Mouse (Mus musculus) adrenal gland, postnatal 25 days (tissue): ENCODE data around the gene Zfp275. TPM values are rescaled to one million over a fixed set of nuclear protein-coding genes. Genes with fewer than 3 reads are reported as not detected.

ENCODE experiments used
- total RNA-seq: library from RNA; stranded (reverse); gene quantifications from 2 replicates; pipeline ENCODE4 v1.2.3, GENCODE M21; 2021

Gene Zfp275
- total RNA-seq, 1 experiment from 2014 or later: 27.0 TPM

Other genes starting within 250 kb of the Zfp275 start
- 1.4 and 2.2 TPM in 2 replicates for gene Xlr3a, start 245.5 kb upstream of the Zfp275 start, total RNA-seq
- 0.18 TPM in 1 of 2 replicates, not detected in the other for gene Gm14685, start 225.6 kb upstream of the Zfp275 start, total RNA-seq
- not detected in 2 replicates for gene Xlr5b, start 193.8 kb upstream of the Zfp275 start, total RNA-seq
- gene DXBay18, start 193.2 kb upstream of the Zfp275 start, total RNA-seq: not detected in 2 replicates
- gene Spin2d, start 165.6 kb upstream of the Zfp275 start, total RNA-seq: not detected in 2 replicates
- gene Xlr3b, start 150.4 kb upstream of the Zfp275 start, total RNA-seq: 4.1 and 5.9 TPM in 2 replicates
- not detected in 2 replicates for gene Xlr4b, start 128.3 kb upstream of the Zfp275 start, total RNA-seq
- 9.4 and 11.7 TPM in 2 replicates for gene F8a, start 114.3 kb upstream of the Zfp275 start, total RNA-seq
- gene Xlr4c, start 99.5 kb upstream of the Zfp275 start, total RNA-seq: not detected in 2 replicates
- 0.21 TPM in 1 of 2 replicates, not detected in the other for gene Xlr3c, start 77.2 kb upstream of the Zfp275 start, total RNA-seq
- 0.24 TPM in 1 of 2 replicates, not detected in the other for gene Xlr5a, start 49.6 kb upstream of the Zfp275 start, total RNA-seq
- gene Xlr5c, start 49.6 kb upstream of the Zfp275 start, total RNA-seq: not detected in 2 replicates
- gene Gm45015, start 5.8 kb upstream of the Zfp275 start, total RNA-seq: not detected in 2 replicates
- not detected in 2 replicates for gene Gm18336, start 56.1 kb downstream of the Zfp275 start, total RNA-seq
- gene Zfp92, start 68.5 kb downstream of the Zfp275 start, total RNA-seq: 0.19 and 0.24 TPM in 2 replicates
- gene Trex2, start 92.7 kb downstream of the Zfp275 start, total RNA-seq: not detected in 2 replicates
- gene Haus7, start 116.4 kb downstream of the Zfp275 start, total RNA-seq: 27.7 and 31.8 TPM in 2 replicates
- 185 and 205 TPM in 2 replicates for gene Bgn, start 141.0 kb downstream of the Zfp275 start, total RNA-seq
- gene Atp2b3, start 160.5 kb downstream of the Zfp275 start, total RNA-seq: 38.1 and 43.3 TPM in 2 replicates